In genomic region chr7:128528596-128528995, GRCm38 (mm10) we compare ENCODE assay signal across 14 mouse cellular contexts. TPM values are rescaled to one million over a fixed set of nuclear protein-coding genes. Genes with fewer than 3 reads are reported as not detected.
DNase-seq lines count a peak whose midpoint lies in the region; ATAC-seq lines count a peak whose summit lies in the region.
"Had no signal": no experiment of that assay in that cellular context is flagged by ENCODE, and none has a peak within 500 bp of the region (broad histone marks: within the 10 kb centered on the region; RNA-seq: fewer than 3 reads in every experiment).

No protein-coding gene starts in this region.

- H3K27ac ChIP-seq in heart, embryonic 10.5 days: peak overlapping the region; percentile 86
- H3K27ac ChIP-seq in limb, embryonic 15.5 days: no peak overlapping the region
- H3K27ac ChIP-seq in limb, embryonic 10.5 days: no peak overlapping the region
- H3K27ac ChIP-seq in brown adipose tissue, adult 24 weeks (replicated peaks; ENCODE audit: low read depth, low read length): peak overlapping the region; percentile 20
- peak overlapping the region; percentile 74; the same call in 1 of the 2 replicates for H3K27ac ChIP-seq in intestine, embryonic 15.5 days
- H3K27ac ChIP-seq: liver, embryonic 15.5 days had no signal

- no peak for ATAC-seq in limb, embryonic 15.5 days (ENCODE audit: insufficient number of reproducible peaks, low FRiP score, low TSS enrichment, low read depth)
- no peak for ATAC-seq in intestine, embryonic 15.5 days
- ATAC-seq: forebrain, embryonic 14.5 days had no signal

- no peaks in the 10 kb centered on the region for H3K27me3 ChIP-seq in heart, embryonic 10.5 days (ENCODE audit: insufficient read depth, poor library complexity, severe bottlenecking)
- H3K27me3 ChIP-seq in limb, embryonic 15.5 days: no peaks in the 10 kb centered on the region
- no peaks in the 10 kb centered on the region for H3K27me3 ChIP-seq in limb, embryonic 10.5 days (ENCODE audit: low read depth, poor library complexity, severe bottlenecking)
- no peaks in the 10 kb centered on the region for H3K27me3 ChIP-seq in intestine, embryonic 15.5 days (replicated peaks)
- H3K27me3 ChIP-seq: liver, embryonic 15.5 days had no signal

- DNase-seq in heart, embryonic 10.5 days (ENCODE audit: low spot score): no peak
- no peak for DNase-seq in heart, postnatal 4 days
- no peak for DNase-seq in limb, embryonic 10.5 days (ENCODE audit: low spot score)
- DNase-seq in gastrocnemius, postnatal 10 days: no peak
- DNase-seq in thymus, postnatal 4 days: no peak
- DNase-seq: adrenal gland, postnatal 25 days; kidney, adult 11 months; kidney, postnatal 25 days; thymus, adult 18-20 months had no signal

- WGBS in heart, embryonic 10.5 days: 75% methylated on average over 9 of the region's 9 CpGs
- WGBS in limb, embryonic 15.5 days: 73% methylated on average over 9 of the region's 9 CpGs
- WGBS in limb, embryonic 10.5 days: 83% methylated on average over 9 of the region's 9 CpGs
- 58% methylated on average over 9 of the region's 9 CpGs for WGBS in intestine, embryonic 15.5 days

- H3K4me2 ChIP-seq in limb, embryonic 15.5 days: no peak overlapping the region
- H3K4me2 ChIP-seq in intestine, embryonic 15.5 days (replicated peaks): no peak overlapping the region
- H3K4me2 ChIP-seq: liver, embryonic 15.5 days had no signal

- H3K4me1 ChIP-seq in heart, embryonic 10.5 days: peaks cover 79% of the 10 kb centered on the region
- peaks cover 58% of the 10 kb centered on the region for H3K4me1 ChIP-seq in limb, embryonic 15.5 days
- peaks cover 65% of the 10 kb centered on the region for H3K4me1 ChIP-seq in limb, embryonic 10.5 days
- peaks cover 40% of the 10 kb centered on the region for H3K4me1 ChIP-seq in brown adipose tissue, adult 24 weeks (ENCODE audit: control insufficient read depth, insufficient read depth, insufficient read length, low read length)
- peaks cover 40% of the 10 kb centered on the region for H3K4me1 ChIP-seq in intestine, embryonic 15.5 days (replicated peaks)

- no peaks in the 10 kb centered on the region for H3K9me3 ChIP-seq in heart, embryonic 10.5 days
- H3K9me3 ChIP-seq in limb, embryonic 15.5 days: no peaks in the 10 kb centered on the region
- no peaks in the 10 kb centered on the region for H3K9me3 ChIP-seq in limb, embryonic 10.5 days (replicated peaks)
- H3K9me3 ChIP-seq in intestine, embryonic 15.5 days: no peaks in the 10 kb centered on the region
- H3K9me3 ChIP-seq: liver, embryonic 15.5 days had no signal

- 0 out of 2 replicates have a peak overlapping the region, but pooled peaks have one; percentile 11 for H3K9ac ChIP-seq in limb, embryonic 15.5 days
- H3K9ac ChIP-seq in intestine, embryonic 15.5 days: no peak overlapping the region
- H3K9ac ChIP-seq: liver, embryonic 15.5 days had no signal

- H3K36me3 ChIP-seq in heart, embryonic 10.5 days: 0 out of 2 replicates have a peak, but pooled peaks cover 5% of the 10 kb centered on the region
- H3K36me3 ChIP-seq in limb, embryonic 15.5 days: no peaks in the 10 kb centered on the region
- 0 out of 2 replicates have a peak, but pooled peaks cover 3% of the 10 kb centered on the region for H3K36me3 ChIP-seq in limb, embryonic 10.5 days
- no peaks in the 10 kb centered on the region for H3K36me3 ChIP-seq in intestine, embryonic 15.5 days
- H3K36me3 ChIP-seq: liver, embryonic 15.5 days had no signal

- H3K4me3 ChIP-seq in heart, embryonic 10.5 days: no peak overlapping the region
- H3K4me3 ChIP-seq in limb, embryonic 15.5 days: no peak overlapping the region
- H3K4me3 ChIP-seq in limb, embryonic 10.5 days: no peak overlapping the region
- no peak overlapping the region for H3K4me3 ChIP-seq in brown adipose tissue, adult 24 weeks (ENCODE audit: insufficient read depth, low read depth, low read length)
- no peak overlapping the region for H3K4me3 ChIP-seq in intestine, embryonic 15.5 days (replicated peaks)
- H3K4me3 ChIP-seq: liver, embryonic 15.5 days had no signal

RNA-seq across cellular contexts. Expression of gene Bag3, which starts 5.2 kb away (rescaled TPM):
- polyA plus RNA-seq in heart, embryonic 10.5 days (2016; fragmentation: Nextera tagmentation; extraction: Ambion mirVana): 13.3 and 19.8 TPM in 2 replicates
- 100 to 1,000 TPM; 111 TPM for total RNA-seq in heart, postnatal 4 days (2021)
- 21.8 and 23.0 TPM in 2 replicates for polyA plus RNA-seq in limb, embryonic 15.5 days (2015; fragmentation: Nextera tagmentation; extraction: Ambion mirVana)
- 9.3 TPM in 2 replicates for polyA plus RNA-seq in limb, embryonic 10.5 days (2016; fragmentation: Nextera tagmentation; extraction: Ambion mirVana)
- 29.2 and 37.5 TPM in 2 replicates for polyA plus RNA-seq in brown adipose tissue, adult 24 weeks (2012; ENCODE audit: insufficient read depth, insufficient read length, missing spikeins)
- 10.9 and 12.3 TPM in 2 replicates for polyA plus RNA-seq in intestine, embryonic 15.5 days (2015; fragmentation: Nextera tagmentation; extraction: Ambion mirVana)
- 10 to 100 TPM; 85.7 to 94.3 TPM for total RNA-seq in gastrocnemius, postnatal 10 days (2021)

Comparison
In these comparisons a context has a peak if more than half of its experiments do, and no peak if none do; other contexts are left out.
1. H3K27ac ChIP-seq: peak in heart, embryonic 10.5 days (single experiment), brown adipose tissue, adult 24 weeks (single experiment) and intestine, embryonic 15.5 days (single experiment); none in limb, embryonic 15.5 days (single experiment) and limb, embryonic 10.5 days (single experiment).